Mouse (Mus musculus) cortical plate, adult 2 months (tissue): ENCODE data around the gene Adamtsl1.

Experiments used
- CTCF ChIP-seq: fragments of 200-500 bp; IDR thresholded peaks from 2 replicates; pipeline ENCODE4 v1.5.1; 2011; ENCODE audit warnings: mild to moderate bottlenecking, control low read depth, low read length; ENCODE audit not compliant: insufficient read depth; ENCODE audit errors: extremely low read depth
- POLR2A ChIP-seq: fragments of 200-500 bp; IDR thresholded peaks from 2 replicates; pipeline ENCODE4 v1.6.1; 2011; ENCODE audit warnings: mild to moderate bottlenecking, low read length, control low read depth; ENCODE audit not compliant: insufficient read depth; ENCODE audit errors: extremely low read depth

- TF ChIP-seq POLR2A (no peak), CTCF (no peak)
Observed at GRCm38 (mm10) chr4:86126636-86127035, 612.7 kb downstream of the Adamtsl1 start.
